Mouse (Mus musculus) E14TG2a.4 (cell line): Measurements from ENCODE around the gene Crat.

Experiments
- CTCF ChIP-seq: conservative IDR thresholded peaks from 2 replicates; pipeline ENCODE4 v1.5.1; 2014; ENCODE audit warnings: low read length
- NANOG ChIP-seq: IDR thresholded peaks from 2 replicates; pipeline ENCODE4 v1.6.1; 2014; ENCODE audit warnings: borderline replicate concordance, low read length, mixed read lengths
- POU5F1 ChIP-seq: IDR thresholded peaks from 2 replicates; pipeline ENCODE4 v1.6.1; 2014; ENCODE audit warnings: low read length, borderline replicate concordance

DNA sequence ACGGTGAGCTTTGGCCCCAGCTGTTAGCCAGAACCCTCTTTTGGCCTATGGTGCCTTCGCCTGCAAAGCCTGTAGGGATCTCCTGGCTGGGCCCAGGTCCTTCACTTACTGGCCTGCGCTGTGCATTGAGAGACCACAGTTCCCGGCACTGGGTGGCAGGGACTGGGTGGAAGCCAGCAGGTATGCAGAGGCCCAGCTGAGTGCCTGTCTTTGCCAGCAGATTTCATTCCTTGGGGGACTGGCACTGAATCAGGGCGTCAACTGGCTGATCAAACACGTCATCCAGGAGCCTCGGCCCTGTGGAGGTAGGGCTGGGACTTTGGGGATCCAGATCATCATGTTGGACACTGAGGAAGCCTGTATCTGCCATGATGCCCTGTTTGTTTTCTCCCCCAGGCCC, 19.9 kb downstream of the Crat start:
- no peak for TF ChIP-seq NANOG
- no peak for TF ChIP-seq CTCF
- no peak for TF ChIP-seq POU5F1
